Mouse (Mus musculus): Measurements from ENCODE around the gene Tmem59. TPM values are rescaled to one million over a fixed set of nuclear protein-coding genes. Genes with fewer than 3 reads are reported as not detected.
A peak's percentile ranks its signal among the peaks of the same experiment; 100 is the strongest.

The Tmem59 gene
- polyA plus RNA-seq, 1 experiment from 2014 or later: 359 TPM

DNA sequence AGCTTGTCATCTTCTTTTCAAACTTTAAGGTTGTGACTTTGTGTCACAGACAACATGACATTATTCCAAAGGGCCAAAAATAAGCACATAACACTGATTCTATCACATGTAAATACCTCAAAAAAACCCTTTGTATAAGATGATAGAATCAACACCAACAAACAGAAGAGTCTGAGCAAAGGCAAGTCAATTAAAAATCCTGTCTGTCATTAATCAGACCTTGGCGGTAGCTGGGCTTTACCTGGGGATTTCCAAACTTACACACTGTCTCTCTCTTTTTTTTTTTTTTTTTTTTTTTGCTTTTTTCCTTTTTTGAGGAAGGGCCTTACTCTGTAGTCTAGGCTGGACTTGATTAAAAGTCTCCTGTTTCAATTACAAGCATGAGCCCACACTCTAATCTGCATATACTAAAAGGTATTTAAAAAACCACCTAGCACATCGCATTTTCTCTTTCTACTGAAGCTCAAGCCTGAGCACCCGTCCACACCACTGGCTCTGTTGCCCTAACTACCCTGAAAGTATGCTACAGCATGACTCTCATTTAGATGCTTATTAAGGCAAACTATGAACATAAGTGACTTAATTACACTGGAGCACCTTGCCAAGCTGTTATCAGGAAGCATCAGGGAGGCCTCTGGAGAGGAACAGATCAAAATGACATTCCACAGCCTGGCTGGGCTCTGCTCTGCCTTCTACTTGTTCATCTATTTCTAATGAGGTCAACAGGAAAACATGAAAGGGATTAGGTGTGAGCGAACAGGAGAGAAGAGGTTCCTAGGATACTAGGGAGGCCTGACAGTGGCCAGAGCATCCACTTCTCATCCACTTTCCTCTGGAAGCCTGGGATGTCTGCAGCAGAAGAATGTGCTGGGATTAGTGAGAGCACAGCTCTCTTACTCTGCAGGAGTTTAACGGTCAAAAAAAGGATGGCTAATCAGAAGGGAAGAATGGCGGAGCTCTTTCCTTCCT is 65.5 kb downstream of the Tmem59 start:
- ATAC-seq: no peak
- no peaks in the 10 kb centered on the region for H3K27me3 ChIP-seq (ENCODE audit: control insufficient read depth, insufficient read depth, low read depth, low read length)
- no peak overlapping the region for H3K4me2 ChIP-seq (ENCODE audit: low read length)

DNA sequence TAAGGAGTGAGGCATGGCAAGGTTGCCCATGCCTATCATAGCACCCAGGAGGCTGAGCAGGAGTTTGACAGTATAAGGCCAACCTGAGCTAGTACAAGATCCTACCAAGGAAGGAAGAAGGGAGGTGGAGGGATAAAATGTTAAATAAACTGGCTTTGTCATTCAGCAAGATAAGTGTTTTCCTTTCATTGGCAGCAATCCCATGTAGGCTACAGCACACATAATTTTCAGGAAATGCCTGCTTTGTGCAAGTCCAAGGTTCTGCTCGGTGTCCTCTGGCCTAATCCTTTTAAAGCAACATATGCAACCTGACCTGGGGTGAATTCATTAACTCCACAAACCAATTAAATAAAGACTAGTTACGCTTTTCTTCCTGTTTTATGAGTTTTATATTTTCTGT is 67.2 kb downstream of the Tmem59 start:
- Histone ChIP-seq H3K4me3 (ENCODE audit: low read depth, low read length) (no peak overlapping the region), H3K36me3 (ENCODE audit: control insufficient read depth, insufficient read depth, low read length) (peaks cover 15% of the 10 kb centered on the region), H3K4me2 (ENCODE audit: low read length) (no peak overlapping the region), H3K27ac (ENCODE audit: low read length) (no peak overlapping the region), H3K27me3 (ENCODE audit: control insufficient read depth, insufficient read depth, low read depth, low read length) (no peaks in the 10 kb centered on the region), H3K4me1 (ENCODE audit: control insufficient read depth, insufficient read depth, low read length) (0 out of 2 replicates have a peak, but pooled peaks cover 3% of the 10 kb centered on the region), H3K9me3 (replicated peaks; ENCODE audit: control insufficient read depth, low read length, poor library complexity, severe bottlenecking) (no peaks in the 10 kb centered on the region), H3K9ac (ENCODE audit: low read depth, low read length) (no peak overlapping the region)
- no peak for ATAC-seq
- WGBS: 49% methylated on average over 2 of the region's 2 CpGs

More for the DNA sequence above, 65.5 kb downstream of the Tmem59 start:
- Histone ChIP-seq H3K4me1 (ENCODE audit: control insufficient read depth, insufficient read depth, low read length) (no peaks in the 10 kb centered on the region), H3K9ac (ENCODE audit: low read depth, low read length) (no peak overlapping the region), H3K4me3 (ENCODE audit: low read depth, low read length) (no peak overlapping the region), H3K27ac (ENCODE audit: low read length) (no peak overlapping the region), H3K9me3 (replicated peaks; ENCODE audit: control insufficient read depth, low read length, poor library complexity, severe bottlenecking) (no peaks in the 10 kb centered on the region), H3K36me3 (ENCODE audit: control insufficient read depth, insufficient read depth, low read length) (peaks cover 26% of the 10 kb centered on the region)
- WGBS: 50% methylated on average over 6 of the region's 6 CpGs

DNA sequence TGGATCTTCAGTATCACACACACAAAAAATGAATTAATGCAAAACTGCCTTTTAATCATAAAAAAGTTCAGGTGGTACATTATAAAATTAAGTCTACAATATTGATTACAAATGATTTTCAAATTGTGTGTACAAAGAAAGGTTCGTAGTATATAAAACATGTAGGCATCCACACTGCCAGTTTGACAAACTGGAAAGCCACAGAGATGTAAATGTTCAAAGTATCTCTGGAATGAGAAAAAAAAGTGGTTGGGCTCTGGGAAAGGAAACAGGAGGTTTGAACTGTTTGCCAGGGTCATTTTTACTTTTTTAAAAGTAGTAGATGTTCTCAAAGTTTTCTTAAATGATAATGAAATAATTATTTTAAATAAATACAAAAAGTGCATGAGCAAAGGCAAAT is 67.8 kb downstream of the Tmem59 start:
- whole genome bisulfite sequencing: 84% methylated on average over 1 of the region's 1 CpGs
- H3K27me3 ChIP-seq (ENCODE audit: control insufficient read depth, insufficient read depth, low read depth, low read length): no peaks in the 10 kb centered on the region
- H3K36me3 ChIP-seq (ENCODE audit: control insufficient read depth, insufficient read depth, low read length): peaks cover 9% of the 10 kb centered on the region
- H3K4me3 ChIP-seq (ENCODE audit: low read depth, low read length): no peak overlapping the region
- no peak overlapping the region for H3K27ac ChIP-seq (ENCODE audit: low read length)
- ATAC-seq: no peak
- no peaks in the 10 kb centered on the region for H3K9me3 ChIP-seq (replicated peaks; ENCODE audit: control insufficient read depth, low read length, poor library complexity, severe bottlenecking)
- H3K4me1 ChIP-seq (ENCODE audit: control insufficient read depth, insufficient read depth, low read length): peaks cover 5% of the 10 kb centered on the region
- no peak overlapping the region for H3K4me2 ChIP-seq (ENCODE audit: low read length)
- H3K9ac ChIP-seq (ENCODE audit: low read depth, low read length): no peak overlapping the region

DNA sequence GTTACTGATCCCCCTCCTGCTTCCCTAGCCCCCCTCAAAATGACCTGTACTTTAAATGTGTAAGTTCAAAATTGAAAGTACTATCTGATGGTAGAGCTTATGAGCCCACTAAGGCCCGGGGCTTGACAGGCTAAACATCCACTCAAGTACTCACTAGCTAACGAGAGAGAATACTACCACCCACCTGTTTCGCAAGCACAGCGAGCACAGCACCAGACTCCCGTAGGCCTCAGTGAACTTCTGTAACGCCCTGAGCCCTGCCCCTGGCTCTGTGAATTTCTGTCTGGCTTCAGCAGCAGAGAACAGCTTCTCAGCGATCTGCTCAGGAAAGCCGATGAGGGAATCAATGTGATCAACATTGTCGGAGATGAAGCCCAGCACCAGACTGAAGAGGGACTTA is 68.9 kb downstream of the Tmem59 start:
- no peaks in the 10 kb centered on the region for H3K9me3 ChIP-seq (replicated peaks; ENCODE audit: control insufficient read depth, low read length, poor library complexity, severe bottlenecking)
- ATAC-seq: no peak
- H3K4me1 ChIP-seq (ENCODE audit: control insufficient read depth, insufficient read depth, low read length): peaks cover 11% of the 10 kb centered on the region
- H3K36me3 ChIP-seq (ENCODE audit: control insufficient read depth, insufficient read depth, low read length): peaks cover 2% of the 10 kb centered on the region
- 81% methylated on average over 9 of the region's 9 CpGs for WGBS
- H3K4me3 ChIP-seq (ENCODE audit: low read depth, low read length): no peak overlapping the region
- H3K27me3 ChIP-seq (ENCODE audit: control insufficient read depth, insufficient read depth, low read depth, low read length): no peaks in the 10 kb centered on the region
- no peak overlapping the region for H3K9ac ChIP-seq (ENCODE audit: low read depth, low read length)
- no peak overlapping the region for H3K4me2 ChIP-seq (ENCODE audit: low read length)
- no peak overlapping the region for H3K27ac ChIP-seq (ENCODE audit: low read length)

DNA sequence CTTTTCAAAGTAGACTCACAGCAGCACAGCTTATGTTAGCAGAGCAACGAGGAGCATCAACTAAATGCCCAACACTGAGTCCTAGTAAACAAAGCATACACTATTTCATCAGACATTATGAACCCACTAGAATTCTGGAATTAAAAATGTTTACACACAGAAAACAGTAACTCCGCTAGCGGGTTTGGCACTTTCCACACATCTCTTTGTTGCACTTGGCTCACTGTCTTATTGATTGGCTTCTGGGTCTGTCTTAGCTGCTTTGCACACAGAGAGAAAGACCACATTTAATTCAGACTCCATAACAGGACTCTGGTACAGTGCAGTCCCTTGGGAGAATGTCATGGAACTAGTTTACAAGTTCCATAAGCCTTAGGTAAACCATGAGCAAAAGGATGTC is 69.9 kb downstream of the Tmem59 start:
- peaks cover under 1% of the 10 kb centered on the region; the same call in 1 of the 2 replicates for H3K36me3 ChIP-seq (ENCODE audit: control insufficient read depth, insufficient read depth, low read length)
- no peak overlapping the region for H3K4me3 ChIP-seq (ENCODE audit: low read depth, low read length)
- no peak overlapping the region for H3K9ac ChIP-seq (ENCODE audit: low read depth, low read length)
- H3K4me1 ChIP-seq (ENCODE audit: control insufficient read depth, insufficient read depth, low read length): peaks cover 15% of the 10 kb centered on the region
- H3K4me2 ChIP-seq (ENCODE audit: low read length): no peak overlapping the region
- no peak for ATAC-seq
- WGBS: 80% methylated on average over 3 of the region's 3 CpGs
- H3K27me3 ChIP-seq (ENCODE audit: control insufficient read depth, insufficient read depth, low read depth, low read length): no peaks in the 10 kb centered on the region
- no peaks in the 10 kb centered on the region for H3K9me3 ChIP-seq (replicated peaks; ENCODE audit: control insufficient read depth, low read length, poor library complexity, severe bottlenecking)
- no peak overlapping the region for H3K27ac ChIP-seq (ENCODE audit: low read length)

DNA sequence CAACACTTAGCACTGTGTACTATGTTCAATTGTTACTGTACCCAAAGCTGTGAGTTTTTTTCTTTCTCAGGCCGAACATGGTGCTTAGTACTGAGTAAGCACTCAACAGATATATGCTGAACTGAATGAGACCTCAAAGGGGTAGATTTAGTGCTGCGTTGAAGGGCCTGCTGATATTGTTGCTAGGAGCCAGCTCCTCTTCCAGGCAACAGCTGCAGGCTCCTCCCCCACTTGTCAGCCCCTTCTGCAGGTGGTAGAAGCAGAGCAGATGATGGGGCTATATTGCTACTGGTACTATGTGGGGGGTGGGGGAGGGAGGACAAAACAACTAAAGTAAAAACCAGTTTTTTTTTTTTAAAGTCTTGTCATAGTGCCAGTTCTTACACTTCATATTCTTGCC is 71.3 kb downstream of the Tmem59 start:
- Histone ChIP-seq H3K27ac (ENCODE audit: low read length) (0 out of 2 replicates have a peak overlapping the region, but pooled peaks have one; percentile 6), H3K9me3 (replicated peaks; ENCODE audit: control insufficient read depth, low read length, poor library complexity, severe bottlenecking) (no peaks in the 10 kb centered on the region), H3K4me1 (ENCODE audit: control insufficient read depth, insufficient read depth, low read length) (peaks cover 18% of the 10 kb centered on the region), H3K4me2 (ENCODE audit: low read length) (no peak overlapping the region), H3K4me3 (ENCODE audit: low read depth, low read length) (no peak overlapping the region), H3K9ac (ENCODE audit: low read depth, low read length) (no peak overlapping the region), H3K27me3 (ENCODE audit: control insufficient read depth, insufficient read depth, low read depth, low read length) (no peaks in the 10 kb centered on the region), H3K36me3 (ENCODE audit: control insufficient read depth, insufficient read depth, low read length) (no peaks in the 10 kb centered on the region)
- 31% methylated on average over 2 of the region's 2 CpGs for WGBS
- ATAC-seq: no peak

DNA sequence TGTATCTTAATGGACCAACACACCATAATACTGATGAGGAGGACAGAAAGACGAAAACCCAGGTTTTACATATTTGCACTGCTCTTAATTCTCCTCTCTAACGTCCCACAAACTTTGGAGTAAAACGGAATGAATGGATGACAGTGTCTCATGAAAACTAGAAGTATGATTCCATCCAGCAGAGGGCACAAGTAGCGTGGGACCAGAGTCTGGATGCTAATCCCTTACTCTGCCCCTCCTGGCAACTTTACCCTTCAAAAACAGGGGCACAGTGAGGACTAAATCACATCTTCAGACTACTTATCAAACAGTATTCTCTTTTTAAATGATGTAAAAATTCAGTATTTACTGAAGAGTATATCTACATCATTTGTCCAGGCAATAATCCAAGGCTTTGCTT is 72.3 kb downstream of the Tmem59 start:
- Histone ChIP-seq H3K4me2 (ENCODE audit: low read length) (no peak overlapping the region), H3K27ac (ENCODE audit: low read length) (no peak overlapping the region), H3K4me3 (ENCODE audit: low read depth, low read length) (no peak overlapping the region), H3K27me3 (ENCODE audit: control insufficient read depth, insufficient read depth, low read depth, low read length) (no peaks in the 10 kb centered on the region), H3K4me1 (ENCODE audit: control insufficient read depth, insufficient read depth, low read length) (peaks cover 19% of the 10 kb centered on the region), H3K9me3 (replicated peaks; ENCODE audit: control insufficient read depth, low read length, poor library complexity, severe bottlenecking) (no peaks in the 10 kb centered on the region), H3K9ac (ENCODE audit: low read depth, low read length) (no peak overlapping the region), H3K36me3 (ENCODE audit: control insufficient read depth, insufficient read depth, low read length) (no peaks in the 10 kb centered on the region)
- no peak for ATAC-seq
- WGBS: 24% methylated on average over 4 of the region's 4 CpGs

Other genes with a start within 250 kb of the Tmem59 start
- gene Mrpl37, start 111.5 kb upstream of the Tmem59 start, polyA plus RNA-seq (2015; fragmentation: Nextera tagmentation; extraction: Ambion mirVana): 74.1 and 77.3 TPM in 2 replicates
- 4.1 and 7.2 TPM in 2 replicates for gene Cyb5rl, start 111.4 kb upstream of the Tmem59 start, polyA plus RNA-seq (2015; fragmentation: Nextera tagmentation; extraction: Ambion mirVana)
- not detected in 2 replicates for gene Cdcp2, start 81.5 kb upstream of the Tmem59 start, polyA plus RNA-seq (2015; fragmentation: Nextera tagmentation; extraction: Ambion mirVana)
- 18.1 and 27.2 TPM in 2 replicates for gene Tceanc2, start 717 bp downstream of the Tmem59 start, polyA plus RNA-seq (2015; fragmentation: Nextera tagmentation; extraction: Ambion mirVana)
- gene Ldlrad1, start 30.8 kb downstream of the Tmem59 start, polyA plus RNA-seq (2015; fragmentation: Nextera tagmentation; extraction: Ambion mirVana): not detected in 2 replicates
- gene Lrrc42, start 75.1 kb downstream of the Tmem59 start, polyA plus RNA-seq (2015; fragmentation: Nextera tagmentation; extraction: Ambion mirVana): 54.6 and 59.4 TPM in 2 replicates
- gene Hspb11, start 75.2 kb downstream of the Tmem59 start, polyA plus RNA-seq (2015; fragmentation: Nextera tagmentation; extraction: Ambion mirVana): 35.6 and 39.6 TPM in 2 replicates
- not detected in 2 replicates for gene Dio1, start 128.8 kb downstream of the Tmem59 start, polyA plus RNA-seq (2015; fragmentation: Nextera tagmentation; extraction: Ambion mirVana)
- gene Yipf1, start 136.0 kb downstream of the Tmem59 start, polyA plus RNA-seq (2015; fragmentation: Nextera tagmentation; extraction: Ambion mirVana): 52.2 and 53.2 TPM in 2 replicates
- 19.3 and 19.8 TPM in 2 replicates for gene Ndc1, start 189.4 kb downstream of the Tmem59 start, polyA plus RNA-seq (2015; fragmentation: Nextera tagmentation; extraction: Ambion mirVana)

All from midbrain, embryonic 16.5 days (tissue).